Mouse (Mus musculus): Measurements from ENCODE around the gene Clybl. TPM values are rescaled to one million over a fixed set of nuclear protein-coding genes. Genes with fewer than 3 reads are reported as not detected.

The Clybl gene
- polyA plus RNA-seq, 1 experiment from 2014 or later, result 13.5 TPM

DNA sequence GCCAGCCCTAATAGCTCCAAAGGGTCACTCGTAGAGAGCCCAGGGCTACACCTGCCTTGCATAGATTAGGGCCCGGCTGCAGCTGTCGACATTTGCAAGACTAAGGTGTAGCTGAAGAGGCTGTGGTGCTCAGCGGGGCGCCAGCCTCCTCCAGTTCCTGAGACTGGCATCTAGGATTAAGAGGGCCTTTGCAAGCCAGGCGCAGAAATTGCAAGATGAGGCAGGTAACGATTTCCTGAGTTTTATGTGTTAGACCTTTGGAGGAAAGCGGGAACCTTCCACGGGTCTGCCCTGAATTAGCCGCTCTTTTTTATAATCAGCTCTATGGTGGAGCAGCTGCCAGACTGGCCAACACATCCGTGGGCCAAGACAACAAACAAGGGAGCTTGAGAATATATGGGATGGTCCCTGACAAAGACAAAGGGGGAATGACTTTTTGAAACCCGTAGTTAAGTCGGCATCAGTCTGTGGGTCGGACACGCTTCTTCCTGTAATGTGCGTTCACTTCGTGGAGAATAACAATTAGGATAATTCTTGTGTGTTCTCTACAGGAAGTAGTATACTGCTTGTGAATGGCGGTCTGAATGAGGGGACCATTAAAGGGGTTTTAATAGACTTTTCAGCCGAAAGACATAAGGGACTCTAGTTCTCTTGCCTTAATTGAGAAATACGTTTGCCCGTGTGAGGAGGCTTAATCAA is 74.2 kb downstream of the Clybl start:
- Histone ChIP-seq H3K4me1 (peaks cover 11% of the 10 kb centered on the region), H3K9me3 (replicated peaks) (no peaks in the 10 kb centered on the region), H3K27me3 (replicated peaks) (peaks cover 16% of the 10 kb centered on the region), H3K9ac (replicated peaks) (no peak overlapping the region), H3K27ac (replicated peaks) (no peak overlapping the region), H3K4me2 (peak overlapping the region; percentile 38), H3K36me3 (no peaks in the 10 kb centered on the region), H3K4me3 (replicated peaks) (0 out of 2 replicates have a peak overlapping the region, but pooled peaks have one; percentile 1)
- ATAC-seq (ENCODE audit: low FRiP score), result peak; percentile 47
- WGBS, result 2% methylated on average over 21 of the region's 21 CpGs

DNA sequence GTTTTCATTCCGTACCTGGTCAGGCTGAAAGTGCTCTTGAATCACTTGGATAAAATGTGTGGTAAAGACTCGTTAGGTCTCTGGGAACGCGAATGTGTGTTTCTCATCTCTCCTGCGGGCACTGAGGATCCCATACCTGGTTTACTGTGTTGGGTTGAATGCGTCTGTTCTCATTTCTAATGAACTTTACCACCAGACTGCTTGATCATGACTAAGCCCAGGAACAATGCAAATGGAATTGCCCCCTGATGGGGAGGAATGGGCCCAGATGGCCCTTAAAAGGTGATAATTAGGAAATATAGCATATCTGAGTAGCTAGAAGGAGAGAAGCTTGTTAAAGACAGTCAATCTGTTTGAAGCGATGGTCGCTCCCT is 74.7 kb downstream of the Clybl start:
- no peaks in the 10 kb centered on the region for H3K9me3 ChIP-seq (replicated peaks)
- 0 out of 2 replicates have a peak overlapping the region, but pooled peaks have one; percentile 1 for H3K4me3 ChIP-seq (replicated peaks)
- H3K4me2 ChIP-seq, result peak overlapping the region; percentile 38
- peaks cover 16% of the 10 kb centered on the region for H3K27me3 ChIP-seq (replicated peaks)
- H3K36me3 ChIP-seq, result no peaks in the 10 kb centered on the region
- H3K27ac ChIP-seq (replicated peaks), result no peak overlapping the region
- peaks cover 11% of the 10 kb centered on the region for H3K4me1 ChIP-seq
- no peak for ATAC-seq (ENCODE audit: low FRiP score)
- 7% methylated on average over 8 of the region's 8 CpGs for WGBS
- no peak overlapping the region for H3K9ac ChIP-seq (replicated peaks)

DNA sequence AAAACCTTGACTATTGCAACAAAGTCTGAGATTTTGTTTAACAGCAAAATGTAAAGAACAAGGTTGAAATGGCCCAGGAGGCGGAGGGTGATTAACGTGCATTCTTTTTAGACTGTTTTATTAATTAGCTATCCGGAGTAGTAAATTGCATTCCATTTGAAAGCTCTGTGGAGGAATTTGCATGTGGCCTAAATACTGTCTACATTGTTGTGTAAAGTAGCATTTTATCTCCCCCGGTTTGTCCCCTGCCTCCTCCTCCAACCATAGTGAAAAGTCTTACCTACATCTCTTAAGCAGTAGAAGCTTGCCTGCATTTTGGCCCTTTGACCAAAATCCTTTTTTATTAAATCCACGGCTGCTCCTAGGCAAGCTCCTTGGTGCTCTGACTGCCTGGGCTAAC is 76.8 kb downstream of the Clybl start:
- no peak overlapping the region for H3K27ac ChIP-seq (replicated peaks)
- H3K27me3 ChIP-seq (replicated peaks), result peaks cover 26% of the 10 kb centered on the region
- no peak overlapping the region for H3K9ac ChIP-seq (replicated peaks)
- no peak overlapping the region for H3K4me2 ChIP-seq
- no peak overlapping the region for H3K4me3 ChIP-seq (replicated peaks)
- H3K36me3 ChIP-seq, result no peaks in the 10 kb centered on the region
- H3K4me1 ChIP-seq, result peaks cover 15% of the 10 kb centered on the region
- no peak for ATAC-seq (ENCODE audit: low FRiP score)
- WGBS, result 14% methylated on average over 5 of the region's 5 CpGs
- no peaks in the 10 kb centered on the region for H3K9me3 ChIP-seq (replicated peaks)

DNA sequence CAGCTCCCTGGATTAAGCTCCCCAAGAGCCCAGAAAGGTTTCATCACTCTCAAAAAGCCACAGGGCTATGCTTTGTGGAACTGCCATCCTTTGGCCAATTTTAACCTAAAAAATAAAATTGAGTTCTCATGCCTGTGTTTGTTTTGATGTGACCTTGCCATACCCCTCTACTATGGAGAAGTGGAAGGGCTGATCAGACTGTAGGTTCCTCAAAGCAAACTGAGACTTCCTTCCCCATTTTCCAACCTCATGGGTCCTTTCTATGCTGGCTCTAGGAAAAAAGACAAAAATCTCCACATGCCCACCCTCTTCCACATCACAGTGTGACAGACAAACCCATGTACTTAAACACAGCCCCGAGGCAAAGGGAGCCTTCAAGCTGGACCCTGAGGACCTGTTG is 79.7 kb downstream of the Clybl start:
- WGBS, result 92% methylated on average over 1 of the region's 1 CpGs
- Histone ChIP-seq H3K4me1 (peaks cover 8% of the 10 kb centered on the region), H3K36me3 (no peaks in the 10 kb centered on the region), H3K9ac (replicated peaks) (no peak overlapping the region), H3K27ac (replicated peaks) (no peak overlapping the region), H3K4me3 (replicated peaks) (no peak overlapping the region), H3K9me3 (replicated peaks) (no peaks in the 10 kb centered on the region), H3K27me3 (replicated peaks) (peaks cover 26% of the 10 kb centered on the region), H3K4me2 (no peak overlapping the region)
- no peak for ATAC-seq (ENCODE audit: low FRiP score)

DNA sequence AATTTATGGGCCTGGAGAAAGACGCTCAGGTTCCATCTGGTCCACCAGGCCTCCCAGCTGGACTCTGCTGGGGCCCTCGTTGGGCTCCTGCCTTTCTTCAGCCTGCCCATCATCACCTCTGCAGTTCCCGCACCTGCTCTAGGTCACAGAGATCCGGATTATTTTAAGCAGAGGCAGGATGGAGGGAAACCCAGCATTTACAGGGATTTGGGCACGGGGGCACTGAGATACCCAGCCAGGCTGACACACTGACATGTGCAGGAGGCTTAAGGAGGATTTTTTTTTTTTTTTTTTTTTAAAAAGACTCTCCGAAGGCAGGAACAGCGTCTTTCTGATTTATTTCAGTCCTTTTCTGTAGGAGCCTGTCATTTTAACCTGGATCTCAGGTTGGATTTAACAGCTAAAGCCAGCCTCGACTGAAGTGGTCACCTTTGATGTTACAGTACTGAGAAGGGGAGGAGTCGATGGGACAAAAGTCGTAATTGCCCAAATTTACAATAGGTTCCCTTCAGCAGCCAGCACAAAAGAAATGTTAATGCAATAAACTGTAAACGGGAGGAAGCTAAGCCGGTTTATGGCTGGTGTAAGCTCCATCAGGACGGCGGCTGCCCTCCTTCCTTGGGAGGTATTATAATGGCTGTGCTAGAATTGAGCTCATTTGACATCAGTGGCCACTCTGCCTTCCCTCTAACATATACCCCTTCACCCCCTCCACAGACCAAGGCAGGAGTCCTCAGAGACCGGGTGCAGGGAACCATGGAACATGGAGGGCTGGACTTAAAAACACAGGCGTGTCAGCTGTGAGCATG is 81.6 kb downstream of the Clybl start:
- H3K27me3 ChIP-seq (replicated peaks), result peaks cover 19% of the 10 kb centered on the region; the same call in 1 of the 2 replicates
- 19% methylated on average over 16 of the region's 16 CpGs for WGBS
- H3K4me1 ChIP-seq, result 0 out of 2 replicates have a peak, but pooled peaks cover 6% of the 10 kb centered on the region

DNA sequence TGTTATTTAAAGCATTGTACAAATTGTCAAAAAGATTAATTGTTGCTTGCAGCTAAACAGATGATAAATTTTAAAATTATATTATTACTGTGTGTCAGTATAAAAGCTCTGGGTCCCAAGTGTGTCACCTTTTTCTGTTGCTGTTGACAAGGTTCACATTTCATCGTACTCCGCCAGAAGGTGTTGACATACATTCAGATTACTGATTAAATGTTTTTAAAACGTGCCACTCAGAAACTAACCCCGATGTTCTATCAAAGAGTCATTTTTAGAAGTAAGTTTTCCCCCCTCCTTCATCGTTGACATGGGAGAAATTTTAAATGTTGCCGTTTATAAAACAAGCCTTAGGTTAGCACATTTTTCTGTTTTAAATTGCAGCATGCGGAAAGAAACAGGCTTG is 83.7 kb downstream of the Clybl start:
- H3K4me1 ChIP-seq, result 0 out of 2 replicates have a peak, but pooled peaks cover 6% of the 10 kb centered on the region
- ATAC-seq (ENCODE audit: low FRiP score), result no peak
- H3K9ac ChIP-seq (replicated peaks), result no peak overlapping the region
- peaks cover 13% of the 10 kb centered on the region; the same call in 1 of the 2 replicates for H3K27me3 ChIP-seq (replicated peaks)
- WGBS, result 83% methylated on average over 7 of the region's 7 CpGs
- H3K9me3 ChIP-seq (replicated peaks), result no peaks in the 10 kb centered on the region
- no peak overlapping the region for H3K4me3 ChIP-seq (replicated peaks)
- H3K36me3 ChIP-seq, result no peaks in the 10 kb centered on the region
- no peak overlapping the region for H3K27ac ChIP-seq (replicated peaks)
- H3K4me2 ChIP-seq, result no peak overlapping the region

More for the DNA sequence above, 81.6 kb downstream of the Clybl start:
- ATAC-seq (ENCODE audit: low FRiP score), result no peak
- H3K9me3 ChIP-seq (replicated peaks), result no peaks in the 10 kb centered on the region
- no peak overlapping the region for H3K27ac ChIP-seq (replicated peaks)
- H3K36me3 ChIP-seq, result no peaks in the 10 kb centered on the region
- no peak overlapping the region for H3K4me3 ChIP-seq (replicated peaks)
- no peak overlapping the region for H3K9ac ChIP-seq (replicated peaks)
- no peak overlapping the region for H3K4me2 ChIP-seq

DNA sequence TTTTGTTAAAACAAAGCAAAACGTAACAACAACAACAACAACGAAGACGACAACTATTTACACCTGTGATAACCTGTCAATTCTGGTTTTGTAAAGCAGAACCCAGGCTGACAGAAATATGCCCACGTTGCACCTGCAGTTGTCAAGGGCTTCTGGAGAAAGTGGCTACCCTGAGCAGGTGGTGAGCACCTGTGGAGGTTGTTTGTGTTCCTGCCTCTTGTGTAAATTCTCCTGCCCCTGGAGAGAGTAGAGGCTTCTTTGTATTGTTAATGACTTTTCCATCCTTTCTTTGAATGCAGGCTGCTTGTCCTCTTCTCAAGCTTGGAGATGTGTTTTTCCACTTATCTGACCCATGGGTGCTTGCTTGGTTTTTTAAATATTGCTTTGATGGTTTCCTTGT is 86.1 kb downstream of the Clybl start:
- Histone ChIP-seq H3K4me3 (replicated peaks) (no peak overlapping the region), H3K27ac (replicated peaks) (no peak overlapping the region), H3K9ac (replicated peaks) (no peak overlapping the region), H3K27me3 (replicated peaks) (peaks cover 13% of the 10 kb centered on the region), H3K9me3 (replicated peaks) (no peaks in the 10 kb centered on the region), H3K36me3 (no peaks in the 10 kb centered on the region), H3K4me2 (no peak overlapping the region), H3K4me1 (peaks cover 10% of the 10 kb centered on the region; the same call in 1 of the 2 replicates)
- WGBS, result 44% methylated on average over 4 of the region's 4 CpGs
- no peak for ATAC-seq (ENCODE audit: low FRiP score)

DNA sequence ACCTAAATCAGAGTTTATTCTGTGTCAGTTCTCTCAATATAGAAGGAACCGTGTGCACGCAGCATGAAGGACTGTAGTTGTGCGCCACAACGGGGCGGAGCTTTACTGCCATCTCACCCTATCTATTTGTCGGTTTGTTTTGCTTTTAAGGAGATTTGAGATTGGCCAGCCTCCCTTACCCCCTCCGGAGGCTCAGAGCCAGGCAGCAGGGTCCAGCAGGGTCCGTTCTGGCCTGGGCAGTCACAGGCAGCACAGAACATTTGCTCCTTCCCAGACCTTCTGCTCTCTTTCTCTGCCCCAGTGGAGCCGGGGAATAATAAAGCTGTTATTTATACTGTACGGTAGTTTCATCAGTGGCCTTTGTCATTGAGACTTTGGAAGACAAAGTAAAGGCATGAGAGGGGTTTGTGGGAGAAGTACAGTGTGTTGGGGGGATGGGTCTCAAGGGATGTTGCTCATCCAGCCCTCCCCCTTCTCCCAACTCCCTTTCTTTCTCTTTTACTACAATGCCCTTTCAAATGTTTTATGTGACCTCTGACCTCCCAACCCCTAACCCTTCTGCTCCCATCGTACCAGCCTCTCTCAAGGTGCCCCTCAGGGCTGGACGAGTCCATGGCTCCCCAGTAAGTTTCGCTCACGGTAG is 89.7 kb downstream of the Clybl start:
- ATAC-seq (ENCODE audit: low FRiP score), result no peak
- Histone ChIP-seq H3K4me1 (peaks cover 4% of the 10 kb centered on the region; the same call in 1 of the 2 replicates), H3K9me3 (replicated peaks) (no peaks in the 10 kb centered on the region), H3K27me3 (replicated peaks) (peaks cover 7% of the 10 kb centered on the region; the same call in 1 of the 2 replicates), H3K27ac (replicated peaks) (no peak overlapping the region), H3K9ac (replicated peaks) (no peak overlapping the region), H3K36me3 (no peaks in the 10 kb centered on the region), H3K4me2 (peak overlapping the region; percentile 36; the same call in 1 of the 2 replicates), H3K4me3 (replicated peaks) (no peak overlapping the region)
- 21% methylated on average over 14 of the region's 14 CpGs for WGBS

DNA sequence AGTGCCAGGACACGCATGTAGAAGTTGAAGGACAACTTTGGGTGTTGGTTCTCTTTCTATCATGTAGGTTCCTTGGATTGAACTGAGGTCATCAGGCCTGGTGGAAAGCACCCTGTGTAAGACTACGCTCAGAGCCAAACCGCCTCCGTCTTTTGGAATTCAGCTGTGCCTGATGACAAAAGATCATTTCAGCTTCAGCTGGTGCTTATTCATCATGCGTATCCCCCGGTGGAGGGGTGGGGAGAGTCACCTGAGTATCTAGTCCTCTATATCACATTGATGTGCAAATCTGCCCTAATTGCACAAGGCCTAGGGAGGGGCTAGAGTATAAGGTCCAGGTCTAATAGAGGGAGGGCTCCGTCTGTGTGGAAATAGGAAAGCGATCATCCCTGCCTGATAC is 95.6 kb downstream of the Clybl start:
- 87% methylated on average over 8 of the region's 8 CpGs for WGBS
- Histone ChIP-seq H3K9ac (replicated peaks) (no peak overlapping the region), H3K27ac (replicated peaks) (no peak overlapping the region), H3K36me3 (no peaks in the 10 kb centered on the region), H3K4me3 (replicated peaks) (no peak overlapping the region), H3K27me3 (replicated peaks) (peaks cover 45% of the 10 kb centered on the region), H3K4me1 (no peaks in the 10 kb centered on the region), H3K9me3 (replicated peaks) (no peaks in the 10 kb centered on the region), H3K4me2 (no peak overlapping the region)
- ATAC-seq (ENCODE audit: low FRiP score), result no peak

DNA sequence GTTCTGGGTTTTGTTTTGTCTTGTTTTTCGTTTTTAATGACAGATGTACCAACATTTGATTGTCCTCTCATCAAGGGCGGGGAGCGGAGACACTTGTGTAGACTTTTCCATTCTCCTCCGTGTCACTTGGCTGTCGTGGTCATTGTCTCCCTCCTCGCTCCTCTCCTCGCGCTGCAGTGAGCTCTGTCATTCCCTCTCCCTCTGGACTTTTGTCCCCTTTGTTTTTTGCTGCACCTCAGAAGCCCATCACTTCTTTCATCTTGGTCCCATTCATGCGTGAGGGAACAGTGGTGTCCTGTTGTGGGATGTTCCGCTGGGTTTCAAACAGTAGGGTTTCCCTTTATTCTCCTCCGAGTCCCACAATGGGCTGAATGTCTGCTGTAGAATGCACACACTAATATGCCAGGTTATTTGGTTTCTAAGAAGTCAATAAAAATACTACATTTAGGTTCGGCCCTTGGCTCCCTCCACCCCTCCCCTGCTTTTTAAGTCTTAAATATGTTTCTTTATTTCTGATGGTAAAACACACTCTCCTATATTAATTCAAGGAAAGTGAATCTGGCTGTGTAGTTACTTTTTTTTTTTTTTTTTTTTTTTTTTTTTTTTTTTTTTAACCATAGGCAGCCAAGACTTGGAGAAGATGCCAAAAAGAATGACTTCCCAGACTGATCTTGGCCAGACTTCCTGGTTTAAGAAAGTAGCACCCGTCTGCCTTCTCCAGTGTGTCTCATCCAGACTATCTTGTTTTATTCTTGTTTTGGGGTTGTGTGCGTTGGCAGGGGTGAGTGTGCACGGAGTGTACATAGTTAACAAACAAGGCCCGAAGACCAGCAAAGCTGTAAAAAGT is 98.2 kb downstream of the Clybl start:
- Histone ChIP-seq H3K27me3 (replicated peaks) (peaks cover 54% of the 10 kb centered on the region), H3K27ac (replicated peaks) (no peak overlapping the region), H3K9ac (replicated peaks) (no peak overlapping the region), H3K4me2 (no peak overlapping the region), H3K36me3 (no peaks in the 10 kb centered on the region), H3K4me3 (replicated peaks) (no peak overlapping the region), H3K9me3 (replicated peaks) (no peaks in the 10 kb centered on the region), H3K4me1 (no peaks in the 10 kb centered on the region)
- WGBS, result 21% methylated on average over 16 of the region's 16 CpGs
- no peak for ATAC-seq (ENCODE audit: low FRiP score)
